Mouse (Mus musculus): Measurements from ENCODE around the gene Pmm1. TPM values are rescaled to one million over a fixed set of nuclear protein-coding genes. Genes with fewer than 3 reads are reported as not detected.
"Not testable (repeated sequence)": the region's sequence is repeated elsewhere in the genome, so short reads cannot be mapped to it uniquely, and the experiment has no call there.

Gene Pmm1
- total RNA-seq, 2 experiments from 2014 or later: 14.1 to 16.7 TPM

DNA sequence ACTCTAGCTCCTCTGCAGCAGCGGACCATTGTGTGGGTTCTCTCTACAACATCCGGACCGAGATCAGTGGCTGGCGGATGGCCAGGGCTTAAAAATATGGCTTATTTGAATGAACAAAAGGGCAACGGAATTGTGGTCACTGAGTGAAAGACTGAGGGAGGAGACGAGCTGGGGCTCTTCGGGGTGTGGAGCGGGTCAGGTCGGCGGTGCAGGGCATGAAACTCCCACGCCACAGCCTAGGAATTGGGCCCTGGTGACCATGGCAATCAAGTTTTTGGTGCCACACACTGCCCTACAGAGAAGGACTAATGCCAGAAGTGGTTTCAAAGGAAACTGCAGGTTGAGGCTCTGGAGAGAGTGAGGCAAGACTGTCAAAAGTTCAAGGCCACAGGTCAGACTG, 32.5 kb downstream of the Pmm1 start:
- DNase-seq (ENCODE audit: low spot score): no peak

GRCm38 (mm10) chr15:81927741-81928140, 33.0 kb downstream of the Pmm1 start:
- no peak for DNase-seq (ENCODE audit: low spot score)

DNA sequence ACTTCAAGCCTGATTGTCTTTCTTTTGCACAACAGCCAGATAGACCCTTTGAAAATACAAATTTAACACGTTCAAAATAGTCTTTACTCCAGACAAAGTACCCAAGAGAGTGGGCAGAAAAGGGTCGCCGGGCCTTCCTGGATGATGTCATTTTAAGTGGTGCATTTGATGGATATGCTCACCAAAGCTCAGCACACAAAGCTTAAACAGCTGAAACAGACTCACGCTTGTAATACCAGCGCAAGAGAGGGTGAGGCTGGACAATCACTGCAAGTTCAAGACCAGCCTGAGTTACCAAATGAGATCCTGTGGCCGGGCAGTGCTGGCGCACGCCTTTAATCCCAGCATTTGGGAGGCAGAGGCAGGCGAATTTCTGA, 34.3 kb downstream of the Pmm1 start:
- DNase-seq (ENCODE audit: low spot score): no peak

GRCm38 (mm10) chr15:81925760-81926445, 34.8 kb downstream of the Pmm1 start, which contains the start of gene Polr3h:
Gene Polr3h (minus strand): TSS chr15:81926240.
- DNase-seq (ENCODE audit: low spot score): peak; percentile 94

GRCm38 (mm10) chr15:81924933-81925332, 35.8 kb downstream of the Pmm1 start:
- no peak for DNase-seq (ENCODE audit: low spot score)

DNA sequence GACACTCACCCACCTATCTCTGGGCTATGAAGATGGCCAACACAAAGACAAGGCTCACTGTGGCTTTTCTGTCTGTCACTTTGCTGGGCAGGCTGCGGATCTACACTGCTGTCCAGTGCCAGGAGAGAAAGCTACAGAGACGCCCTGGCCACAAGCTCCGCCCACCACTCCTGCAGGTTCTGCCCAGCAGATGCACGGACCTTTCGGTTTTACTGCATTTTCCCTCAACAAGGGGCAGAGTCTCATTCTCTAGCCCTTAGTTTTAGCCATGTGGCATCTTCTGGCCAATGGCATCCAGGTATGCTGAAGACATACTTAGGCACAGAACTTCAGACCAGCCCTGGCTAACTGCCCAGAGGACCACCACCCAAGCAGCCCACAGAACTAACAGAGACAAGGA, 39.5 kb downstream of the Pmm1 start:
- no peak for DNase-seq (ENCODE audit: low spot score)

- DNase-seq (ENCODE audit: low spot score): no peak
Measured at GRCm38 (mm10) chr15:81920546-81921217, 40.0 kb downstream of the Pmm1 start.

- DNase-seq (ENCODE audit: low spot score): no peak
Measured at GRCm38 (mm10) chr15:81919062-81919461, 41.7 kb downstream of the Pmm1 start.

- DNase-seq (ENCODE audit: low spot score): peak; percentile 83
Measured at GRCm38 (mm10) chr15:81917621-81918463, 42.9 kb downstream of the Pmm1 start.

DNA sequence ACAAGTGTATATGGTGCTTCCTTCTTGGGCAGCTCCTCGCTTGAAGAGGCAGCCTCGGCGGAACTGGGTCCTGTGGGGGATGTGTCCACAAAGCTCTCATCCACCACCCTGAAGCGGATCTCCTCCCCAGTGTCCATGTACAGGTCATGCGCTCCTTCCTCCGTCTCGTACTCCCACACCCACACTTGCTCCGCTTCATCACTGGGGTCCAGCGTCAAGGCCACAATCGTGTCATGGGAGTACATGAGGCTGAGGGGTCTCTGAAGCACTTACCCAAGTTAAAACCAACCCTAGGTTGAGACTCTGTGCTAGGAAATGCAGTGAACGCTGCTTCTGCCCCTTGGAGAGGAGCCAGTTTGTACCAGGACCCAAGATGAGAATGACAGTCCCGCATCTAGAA, 43.5 kb downstream of the Pmm1 start:
- DNase-seq (ENCODE audit: low spot score): no peak

GRCm38 (mm10) chr15:81915663-81916062, 45.1 kb downstream of the Pmm1 start:
- DNase-seq (ENCODE audit: low spot score): no peak

- DNase-seq (ENCODE audit: low spot score): no peak
Measured at GRCm38 (mm10) chr15:81914668-81915067, 46.1 kb downstream of the Pmm1 start.

DNA sequence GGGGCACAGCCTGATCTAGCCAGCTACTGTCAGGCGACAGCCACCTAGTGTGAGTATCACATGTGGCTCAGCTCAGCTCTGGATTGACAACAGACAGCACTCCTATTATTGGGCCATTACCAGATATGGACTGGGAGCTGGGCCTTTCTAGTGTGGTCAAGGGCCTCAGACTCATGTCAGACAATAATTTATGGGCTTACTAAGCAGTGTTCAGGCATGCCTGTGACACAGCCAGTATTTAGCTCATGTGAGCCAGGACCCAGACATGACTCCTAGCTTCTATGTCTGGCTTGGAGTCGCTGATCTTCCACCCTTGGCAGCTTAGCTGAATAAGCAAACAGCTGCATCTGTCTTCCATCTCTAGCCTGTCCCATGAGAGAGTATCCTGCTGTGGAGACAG, 48.2 kb downstream of the Pmm1 start:
- peak; percentile 60 for DNase-seq (ENCODE audit: low spot score)

- DNase-seq (ENCODE audit: low spot score): not testable (repeated sequence)
Measured at GRCm38 (mm10) chr15:81908767-81909166, 52.0 kb downstream of the Pmm1 start.

DNA sequence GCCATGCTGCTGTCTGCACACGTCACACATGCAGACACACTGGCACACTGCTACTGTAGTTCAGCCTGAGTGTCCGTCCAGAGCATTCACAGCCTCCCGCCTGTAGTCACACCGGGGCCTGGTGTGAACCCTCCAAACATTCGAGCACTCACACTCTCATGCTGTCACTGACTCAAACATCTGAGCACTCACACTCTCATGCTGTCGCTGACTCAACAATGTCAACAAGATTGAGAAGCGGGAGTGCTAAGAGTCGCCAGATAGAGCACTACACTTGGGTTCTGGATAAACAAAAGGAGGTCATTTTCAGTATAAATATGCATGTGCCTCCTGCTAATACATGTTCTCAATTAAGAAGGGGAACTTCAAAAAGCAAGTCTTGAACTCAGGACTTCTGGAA, 52.8 kb downstream of the Pmm1 start:
- no peak for DNase-seq (ENCODE audit: low spot score)

- DNase-seq (ENCODE audit: low spot score): peak; percentile 76
Measured at GRCm38 (mm10) chr15:81904939-81905338, 55.8 kb downstream of the Pmm1 start.

Other genes starting within 250 kb of the Pmm1 start
- 10 to 100 TPM; 32.7 to 34.2 TPM for gene Zc3h7b, start 215.9 kb downstream of the Pmm1 start, total RNA-seq (2021)
- 10 to 100 TPM; 20.0 to 21.4 TPM for gene Rangap1, start 215.4 kb downstream of the Pmm1 start, total RNA-seq (2021)
- gene Tef, start 158.5 kb downstream of the Pmm1 start, total RNA-seq (2021): 100 to 1,000 TPM; 124 to 160 TPM
- gene Tob2, start 102.1 kb downstream of the Pmm1 start, total RNA-seq (2021): 100 to 1,000 TPM in 1 of 2 experiments, 10 to 100 TPM in 1; 89.1 to 174 TPM
- gene Phf5a, start 89.0 kb downstream of the Pmm1 start, total RNA-seq (2021): 10 to 100 TPM; 35.5 to 35.7 TPM
- gene Aco2, start 88.6 kb downstream of the Pmm1 start, total RNA-seq (2021): 1,000 to 10,000 TPM; 1,165 to 1,199 TPM
- gene Polr3h, start 34.7 kb downstream of the Pmm1 start, total RNA-seq (2021): 1 to 10 TPM; 5.8 to 7.2 TPM
- gene Csdc2, start 24.2 kb downstream of the Pmm1 start, total RNA-seq (2021): 1 to 10 TPM; 1.0 to 1.5 TPM
- gene 1700029P11Rik, start 19.6 kb upstream of the Pmm1 start, total RNA-seq (2021): not detected
- 10 to 100 TPM; 22.9 to 25.3 TPM for gene Xrcc6, start 26.9 kb upstream of the Pmm1 start, total RNA-seq (2021)
- gene Desi1, start 72.9 kb upstream of the Pmm1 start, total RNA-seq (2021): 10 to 100 TPM; 16.7 to 17.6 TPM
- gene Snu13, start 86.7 kb upstream of the Pmm1 start, total RNA-seq (2021): 10 to 100 TPM; 48.7 to 51.4 TPM
- not detected for gene 4930407I10Rik, start 98.2 kb upstream of the Pmm1 start, total RNA-seq (2021)
- gene Mei1, start 109.1 kb upstream of the Pmm1 start, total RNA-seq (2021): under 1 TPM in 1 of 2 experiments, not detected in 1; 0.09 TPM
- gene Ccdc134, start 167.0 kb upstream of the Pmm1 start, total RNA-seq (2021): 10 to 100 TPM in 1 of 2 experiments, 1 to 10 TPM in 1; 8.8 to 10.1 TPM
- 10 to 100 TPM in 1 of 2 experiments, 1 to 10 TPM in 1; 9.9 to 12.9 TPM for gene Srebf2, start 186.3 kb upstream of the Pmm1 start, total RNA-seq (2021)